Mouse (Mus musculus) left cerebral cortex, adult 8-10 months (tissue): ENCODE data around the gene Pcna. TPM values are rescaled to one million over a fixed set of nuclear protein-coding genes. Genes with fewer than 3 reads are reported as not detected.
"Not testable (repeated sequence)": the region's sequence is repeated elsewhere in the genome, so short reads cannot be mapped to it uniquely, and the experiment has no call there.

ENCODE experiments used
- DNase-seq, 2 experiments: peaks; one replicate each; pipeline ENCODE4 v3.0.0; 2022; ENCODE audit warnings: low spot score in 2 of 2
- total RNA-seq, 4 experiments: library from RNA; stranded (reverse); gene quantifications; 2 replicates each; pipeline ENCODE4 v1.2.4; 2022

The Pcna gene
- total RNA-seq, 4 experiments from 2014 or later, result 51.4 to 59.2 (median 53.9) TPM

- DNase-seq, result no peak
Measured at GRCm38 (mm10) chr2:132278273-132278853, 25.2 kb upstream of the Pcna start.

DNA sequence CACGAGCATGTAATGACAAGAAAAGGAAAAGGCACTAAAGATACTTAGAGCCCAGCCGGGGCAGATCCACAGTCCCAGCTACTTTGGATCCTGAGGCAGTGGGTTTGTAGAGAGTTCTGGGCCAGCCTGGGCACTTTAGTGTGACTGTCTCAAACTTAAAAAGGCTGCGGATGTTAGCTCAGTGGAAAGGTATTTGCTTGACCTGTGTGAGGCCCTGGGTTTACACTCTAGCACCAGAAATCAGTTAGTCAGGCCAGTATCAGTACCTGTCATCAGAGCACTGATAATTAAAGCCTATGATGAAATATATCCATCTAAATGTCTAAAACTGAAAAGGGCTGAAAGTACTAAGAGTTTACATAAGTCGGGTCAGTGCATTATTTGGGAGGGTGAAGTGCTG, 23.1 kb upstream of the Pcna start:
- DNase-seq, result no peak

DNA sequence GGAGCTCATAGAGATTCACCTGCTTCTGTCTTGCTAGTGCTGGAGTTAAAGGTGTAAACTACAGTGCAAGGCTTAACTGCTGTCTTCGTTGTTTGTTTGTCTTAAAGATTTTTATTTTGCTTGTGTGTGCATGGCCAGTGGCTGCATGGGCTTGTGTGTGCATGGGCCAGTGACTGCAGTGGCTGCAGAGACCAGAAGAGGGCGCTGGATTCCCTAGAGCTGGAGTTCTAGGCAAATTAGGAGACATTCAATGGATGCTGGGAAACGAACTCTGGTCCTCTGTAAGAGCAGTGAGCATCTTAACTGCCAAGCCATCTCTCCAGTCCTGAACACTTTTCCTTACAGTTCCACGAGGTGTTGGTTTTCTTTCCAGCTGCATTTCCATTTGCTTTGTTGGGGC, 22.4 kb upstream of the Pcna start:
- DNase-seq, result no peak

- no peak for DNase-seq
Measured at GRCm38 (mm10) chr2:132272694-132273389, 19.7 kb upstream of the Pcna start.

DNA sequence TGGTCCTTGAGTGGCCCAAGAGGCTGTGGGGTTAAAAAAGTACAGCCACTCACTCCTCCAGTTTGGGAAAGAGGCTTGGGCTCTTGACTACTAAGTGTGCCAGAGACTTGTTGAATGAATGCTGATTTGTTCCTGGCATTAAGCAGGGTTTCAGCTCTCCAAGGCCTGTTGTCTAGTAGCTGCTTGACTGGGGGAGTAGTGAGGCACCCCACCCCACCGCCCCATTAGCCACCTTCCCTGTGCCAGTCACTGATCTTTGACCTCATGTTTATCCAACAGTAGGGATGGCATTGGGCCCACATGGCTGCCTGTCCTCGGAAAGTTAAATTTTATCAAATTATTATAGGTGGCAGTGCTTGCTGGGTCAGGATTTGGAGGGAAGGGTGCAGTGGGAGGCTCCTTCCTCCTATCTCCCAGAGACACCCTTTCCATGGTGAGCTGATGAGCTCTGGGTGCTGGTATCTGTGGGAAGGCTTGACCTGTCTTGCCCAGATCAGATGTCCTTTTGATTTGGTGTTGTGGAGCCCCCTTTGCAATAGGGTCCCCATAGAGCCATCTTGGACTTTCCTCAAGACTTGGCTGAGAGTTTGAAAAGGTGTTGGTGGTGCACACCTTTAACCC, 17.3 kb upstream of the Pcna start:
- no peak for DNase-seq

- no peak for DNase-seq
Measured at GRCm38 (mm10) chr2:132269217-132269616, 16.1 kb upstream of the Pcna start.

DNA sequence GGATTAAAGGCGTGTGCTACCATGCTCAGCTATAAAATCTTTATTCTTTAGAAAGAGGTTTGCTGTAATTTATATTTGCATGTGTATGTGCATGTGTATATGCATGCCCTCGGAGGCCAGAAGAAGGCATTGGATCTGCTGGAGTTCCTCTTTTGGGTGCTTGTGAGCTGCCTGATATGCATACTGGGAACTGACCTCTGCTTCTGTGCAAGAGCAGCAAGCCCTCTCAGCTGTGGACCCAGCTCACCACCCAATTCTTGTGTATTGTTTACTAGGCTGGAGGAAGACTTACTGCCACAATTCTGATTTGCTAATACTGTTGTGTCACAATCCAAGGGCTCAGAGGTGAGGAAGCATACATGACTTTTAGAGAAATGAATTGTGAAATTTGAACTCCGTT, 13.0 kb upstream of the Pcna start:
- DNase-seq, result no peak

DNA sequence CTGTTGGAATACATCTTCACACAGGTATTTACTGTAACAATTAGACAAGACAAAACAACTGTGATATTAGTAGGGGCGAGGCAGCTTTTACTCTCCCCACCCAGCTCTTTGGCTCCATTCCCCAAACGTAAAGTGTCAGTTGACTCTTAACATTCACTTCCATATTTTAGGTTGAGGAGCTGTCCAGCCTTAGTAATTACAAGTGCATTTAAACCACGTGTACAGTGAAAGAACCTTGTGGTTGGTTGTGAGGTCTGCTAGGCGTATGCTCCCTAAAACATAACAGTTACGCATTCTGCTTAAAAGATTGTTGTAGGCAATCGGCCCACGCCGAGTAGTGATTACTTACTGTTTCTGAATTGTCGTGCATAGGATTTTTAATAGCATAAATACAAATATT, 12.1 kb upstream of the Pcna start:
- no peak for DNase-seq

DNA sequence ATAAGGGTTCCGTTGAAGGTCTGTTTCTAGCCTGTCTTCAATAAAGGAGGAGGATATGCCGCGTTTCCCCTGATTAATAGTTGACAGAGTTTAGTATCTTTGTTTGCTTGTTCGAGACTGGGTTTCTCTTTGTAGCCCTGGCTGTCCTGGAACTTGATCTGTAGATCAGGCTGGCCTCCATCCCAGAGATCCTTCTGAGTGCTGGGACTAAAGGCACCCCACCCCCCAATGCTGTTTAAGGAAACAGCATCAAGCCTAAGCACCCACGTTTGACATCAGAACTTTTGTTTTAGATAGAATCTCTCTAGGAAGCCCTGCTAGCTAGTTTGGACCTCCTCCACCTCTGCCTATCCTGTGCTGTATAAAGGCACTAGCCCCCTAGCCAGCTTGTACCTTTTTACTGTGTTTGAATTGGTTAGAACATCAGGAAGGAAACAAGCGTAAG, 11.2 kb upstream of the Pcna start:
- no peak for DNase-seq

DNA sequence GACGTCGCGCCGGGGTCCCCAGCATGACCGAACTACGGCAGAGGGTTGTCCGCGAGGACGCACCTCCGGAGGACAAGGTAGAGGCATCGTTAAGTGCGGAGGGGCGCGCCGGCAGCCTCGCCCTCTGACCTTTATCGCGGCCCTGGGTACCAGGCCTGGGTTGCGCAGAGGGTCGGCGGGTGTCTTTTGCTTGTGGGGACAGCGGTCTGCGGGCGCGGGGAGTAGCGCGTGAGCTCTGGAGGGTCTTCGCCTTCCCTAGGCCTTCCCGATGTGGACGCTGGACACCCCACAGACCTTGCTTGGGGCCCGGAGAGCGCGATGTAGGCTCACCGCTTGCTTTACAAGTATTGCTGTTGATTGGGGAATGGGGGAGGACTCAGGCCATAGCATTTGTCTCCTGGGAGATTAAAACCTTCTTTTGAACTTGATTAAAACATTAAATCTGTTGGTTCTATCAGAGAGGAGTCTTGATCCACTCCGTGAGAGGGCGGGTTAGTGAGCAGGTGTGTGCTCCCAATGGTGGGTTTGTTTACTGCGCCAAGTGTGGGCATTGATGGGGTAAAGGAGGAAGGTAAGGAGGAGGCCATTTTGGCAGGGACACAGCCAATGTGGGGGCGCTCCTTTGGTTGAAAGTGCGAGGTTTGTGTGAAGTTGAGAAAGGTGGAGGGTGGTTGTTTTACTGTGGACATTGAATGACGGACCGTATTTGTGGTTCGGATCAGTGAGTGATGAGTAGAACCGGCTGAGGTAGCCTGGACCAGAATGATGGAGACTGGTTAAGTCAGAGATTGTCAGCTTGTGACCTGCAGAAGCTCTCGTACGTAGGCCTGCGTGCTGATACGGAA, 10.5 kb upstream of the Pcna start:
- no peak for DNase-seq

DNA sequence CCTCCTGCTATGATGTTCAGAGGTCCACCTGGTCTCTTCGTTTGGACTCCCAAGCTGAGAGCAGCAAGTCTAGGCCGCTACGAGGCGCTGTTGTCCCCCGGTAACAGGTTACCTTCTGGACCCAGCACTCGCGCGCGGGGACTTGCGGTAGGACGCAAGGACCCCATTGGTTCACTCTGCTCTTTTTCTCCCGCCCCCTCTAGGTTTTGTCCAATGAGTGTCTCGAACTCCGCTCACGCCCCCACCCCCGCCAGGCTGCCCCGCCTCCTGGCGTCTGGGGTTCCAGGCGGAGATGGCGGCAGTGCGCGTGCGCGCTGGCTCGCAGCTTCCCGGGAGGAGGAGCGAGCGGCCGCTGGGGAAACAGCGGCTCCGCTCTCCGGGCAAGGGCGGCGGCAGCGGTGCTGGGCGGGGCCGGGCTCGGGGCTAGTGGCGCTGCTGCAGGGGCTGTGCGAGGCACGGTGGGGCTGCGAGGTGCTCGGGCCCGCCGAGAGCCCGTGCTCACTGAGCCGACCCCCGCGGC, 9.8 kb upstream of the Pcna start, which contains the start of gene Cds2:
Gene Cds2, plus strand, starts transcription at position 270 of the 520 bp plus-strand sequence.
- peak; percentile 96 to 98 for DNase-seq

DNA sequence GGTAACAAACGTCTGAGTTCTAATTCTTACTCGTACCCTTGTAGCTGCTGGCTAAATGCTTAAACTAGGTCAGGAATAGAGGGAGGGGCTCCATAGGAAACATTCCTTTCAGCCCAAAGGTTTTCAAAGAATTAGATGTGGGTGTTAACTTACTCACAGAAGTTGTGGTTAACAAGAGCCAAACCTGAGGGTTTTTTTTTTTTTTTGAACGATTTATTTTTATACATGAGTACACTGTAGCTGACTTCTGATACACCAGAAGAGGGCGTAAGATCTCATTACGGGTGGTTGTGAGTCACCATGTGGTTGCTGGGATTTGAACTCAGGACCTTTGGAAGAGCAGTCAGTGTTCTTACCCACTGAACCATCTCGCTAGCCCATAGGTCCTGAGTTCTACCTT, 9.1 kb upstream of the Pcna start:
- DNase-seq, result no peak

- DNase-seq, result no peak
Measured at GRCm38 (mm10) chr2:132260601-132261000, 7.5 kb upstream of the Pcna start.

DNA sequence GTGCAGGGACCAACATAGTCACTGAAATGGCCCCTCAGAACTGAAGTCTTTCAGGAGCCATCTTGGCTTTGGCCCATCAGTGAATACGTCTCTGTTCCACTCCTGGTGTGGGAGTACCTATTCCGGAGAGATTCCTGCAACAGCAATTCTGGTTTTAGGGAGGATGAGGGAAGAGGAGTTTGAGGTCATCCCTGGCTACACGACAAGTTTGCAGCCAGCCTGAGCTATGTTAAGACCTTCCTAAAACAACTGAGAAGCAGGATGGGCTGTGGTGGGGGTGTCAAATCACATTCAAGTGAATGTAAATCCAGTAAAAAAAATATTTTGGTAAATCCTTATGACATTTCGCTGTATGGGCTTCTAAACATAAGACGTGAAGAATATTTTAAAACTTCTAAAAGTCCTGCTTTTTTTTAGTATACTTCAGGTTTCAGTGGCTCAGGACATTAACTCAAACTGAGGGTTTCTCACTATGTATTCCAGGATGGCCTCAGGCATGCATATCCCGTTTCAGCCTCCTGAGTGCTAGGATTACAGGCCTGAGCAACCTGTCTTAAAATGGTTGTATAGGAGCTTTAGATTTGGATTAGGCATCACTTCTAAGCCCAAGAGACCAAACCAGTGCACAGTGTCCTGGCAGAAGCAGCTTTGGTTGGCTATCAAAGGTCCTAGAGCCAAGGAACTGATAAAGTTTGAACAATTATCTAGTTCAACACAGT, 4.4 kb upstream of the Pcna start:
- DNase-seq, result no peak

DNA sequence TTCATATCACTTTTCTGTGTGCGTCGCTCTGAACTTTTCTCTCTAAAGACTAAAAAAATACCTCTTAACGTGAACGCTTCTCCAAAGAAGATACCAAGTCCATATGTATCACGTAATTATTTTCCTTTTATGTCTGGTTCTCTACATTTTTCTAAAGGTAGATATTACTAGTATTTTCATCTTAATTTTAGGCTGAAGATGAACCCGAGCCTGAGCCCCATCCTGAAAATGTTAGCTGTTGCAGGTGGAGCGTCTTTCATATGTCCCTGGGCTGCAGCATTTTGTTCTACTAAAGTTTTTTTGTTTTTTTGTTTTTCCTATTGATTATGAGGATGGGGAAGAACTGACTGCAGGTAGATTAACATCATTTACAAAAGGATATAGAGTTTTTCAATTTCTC, 489 bp upstream of the Pcna start:
- DNase-seq, result no peak

DNA sequence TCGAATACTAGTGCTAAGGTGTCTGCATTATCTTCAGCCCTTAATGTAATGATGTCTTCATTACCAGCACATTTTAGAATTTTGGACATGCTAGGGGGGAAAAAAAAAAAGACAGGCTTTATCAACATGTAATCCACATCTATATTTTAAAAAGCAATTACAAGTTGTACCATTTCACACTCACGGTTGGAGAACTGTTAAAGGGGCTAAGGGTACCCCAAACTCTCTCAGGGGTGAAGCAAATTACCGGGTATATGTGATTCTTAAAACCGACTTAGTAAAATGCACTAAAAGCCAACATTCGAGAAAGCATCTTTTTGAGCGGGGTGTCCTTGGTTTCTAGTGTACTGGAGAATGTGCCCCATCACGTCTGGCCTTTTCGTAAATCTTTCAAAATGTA, 1.2 kb downstream of the Pcna start:
- DNase-seq, result no peak

DNA sequence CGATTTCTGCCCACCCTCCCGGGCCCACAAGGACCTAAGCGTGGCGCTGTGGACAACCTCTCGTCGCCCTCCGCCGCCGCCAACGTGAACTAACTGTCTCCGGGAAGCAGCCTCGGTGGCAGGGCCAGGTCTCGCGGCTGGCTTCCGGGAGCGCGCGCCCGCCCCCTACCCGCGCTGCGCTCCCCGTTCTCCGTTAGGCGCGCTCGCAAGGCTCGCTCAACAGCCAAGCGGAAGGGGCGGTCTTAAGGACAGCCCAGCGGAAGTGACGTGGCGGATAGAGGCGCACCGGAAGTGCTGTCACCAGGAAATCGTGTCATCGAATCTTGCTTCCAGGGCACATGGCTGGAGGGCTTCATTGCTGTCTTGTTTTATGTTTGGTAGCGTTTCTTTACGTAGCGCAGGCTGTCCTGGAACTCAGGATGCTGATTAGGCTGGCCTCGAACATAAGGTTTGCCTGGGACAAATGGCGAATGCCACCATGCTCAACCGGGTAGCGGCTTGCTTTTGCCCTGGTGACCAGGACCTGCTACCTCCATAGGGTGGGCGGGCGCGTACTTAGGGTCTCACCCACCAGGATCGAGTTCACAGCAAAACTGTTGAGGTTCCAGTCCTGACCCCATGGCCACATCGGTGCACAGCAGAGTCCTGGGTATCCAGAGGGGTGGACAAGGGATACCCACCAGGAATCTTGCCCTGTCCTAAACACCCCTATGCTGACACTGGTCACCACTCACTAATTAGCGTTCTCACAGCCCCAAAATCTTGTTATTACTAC, 5.4 kb downstream of the Pcna start, which contains the start of gene Tmem230:
Gene Tmem230, minus strand, starts transcription at position 269 of the 775 bp plus-strand sequence.
- DNase-seq, result peak; percentile 79 to 92

GRCm38 (mm10) chr2:132243370-132243769, 9.7 kb downstream of the Pcna start:
- DNase-seq, result no peak

- peak; percentile 37 to 38 for DNase-seq
Measured at GRCm38 (mm10) chr2:132240457-132240856, 12.7 kb downstream of the Pcna start.

GRCm38 (mm10) chr2:132239434-132239833, 13.7 kb downstream of the Pcna start:
- DNase-seq, result not testable (repeated sequence)
